Mouse (Mus musculus) neural tube, embryonic 12.5 days (tissue): ENCODE data around the gene Cdh26. TPM values are rescaled to one million over a fixed set of nuclear protein-coding genes. Genes with fewer than 3 reads are reported as not detected.

Experiments used
- ATAC-seq: fragments of 200-750 bp; cut with Nextera tagmentation; 2 replicates; pipeline ENCODE4 v1.8.0; 2017; ENCODE audit warnings: low read depth, mild to moderate bottlenecking, moderate TSS enrichment, moderate library complexity; ENCODE audit not compliant: low FRiP score
- H3K27ac ChIP-seq: fragments of 300-500 bp; sonication (generic); 2 replicates; pipeline ENCODE4 v1.5.1; 2016
- H3K27me3 ChIP-seq: fragments of 300-500 bp; sonication (generic); replicated peaks from 2 replicates; pipeline ENCODE4 v1.6.1; 2016; ENCODE audit warnings: mild to moderate bottlenecking
- H3K36me3 ChIP-seq: fragments of 300-500 bp; sonication (generic); 2 replicates; pipeline ENCODE4 v1.6.1; 2016; ENCODE audit warnings: mild to moderate bottlenecking
- H3K4me1 ChIP-seq: fragments of 300-500 bp; sonication (generic); 2 replicates; pipeline ENCODE4 v1.6.1; 2016
- H3K4me2 ChIP-seq: fragments of 300-500 bp; sonication (generic); replicated peaks from 2 replicates; pipeline ENCODE4 v1.6.1; 2016; ENCODE audit warnings: mild to moderate bottlenecking
- H3K4me3 ChIP-seq: fragments of 300-500 bp; sonication (generic); 2 replicates; pipeline ENCODE4 v1.5.1; 2016
- H3K9ac ChIP-seq: fragments of 300-500 bp; sonication (generic); 2 replicates; pipeline ENCODE4 v1.6.1; 2016; ENCODE audit warnings: mild to moderate bottlenecking
- H3K9me3 ChIP-seq: fragments of 300-500 bp; sonication (generic); 2 replicates; pipeline ENCODE4 v1.6.1; 2016; ENCODE audit warnings: mild to moderate bottlenecking
- WGBS: fragments of 180-500 bp; shearing (Covaris S2); methylation state at CpG from one replicate; pipeline ENCODE4 v1.1.7; 2016; 5-methylcytosine and 5-hydroxymethylcytosine counted together
- polyA plus RNA-seq: library from polyadenylated mRNA; unstranded; fragments of >200 nt; fragmentation: Nextera tagmentation; extraction: Ambion mirVana; gene quantifications from 2 replicates; pipeline ENCODE4 v1.2.1, GENCODE M21; 2016

The Cdh26 gene
- polyA plus RNA-seq, 1 experiment from 2014 or later: 0.25 TPM

DNA sequence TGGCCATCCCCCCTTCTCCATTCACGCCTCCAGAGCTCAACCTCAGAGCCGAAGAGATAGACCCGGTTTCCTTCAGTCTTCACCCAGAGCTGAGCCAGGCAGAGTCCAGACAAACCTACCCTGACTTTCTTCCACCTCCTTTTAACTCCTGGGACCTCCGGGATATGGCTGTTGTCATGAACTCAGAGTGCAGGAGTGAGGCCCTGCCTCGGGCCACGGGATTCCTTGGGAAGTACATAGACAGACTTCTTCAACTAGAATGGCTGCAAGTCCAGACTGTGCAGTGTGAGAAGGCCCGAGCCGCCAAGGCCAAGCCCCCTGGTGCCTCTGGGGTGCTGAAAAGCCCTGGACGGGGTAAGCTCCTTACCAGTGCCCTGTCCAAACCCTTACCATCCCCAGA is 9.8 kb upstream of the Cdh26 start:
- Histone ChIP-seq H3K4me1 (peaks cover 12% of the 10 kb centered on the region), H3K27me3 (no peaks in the 10 kb centered on the region), H3K27ac (no peak overlapping the region), H3K36me3 (no peaks in the 10 kb centered on the region), H3K4me3 (no peak overlapping the region), H3K9ac (no peak overlapping the region), H3K4me2 (no peak overlapping the region), H3K9me3 (no peaks in the 10 kb centered on the region)
- 85% methylated on average over 9 of the region's 9 CpGs for WGBS
- ATAC-seq: no peak

DNA sequence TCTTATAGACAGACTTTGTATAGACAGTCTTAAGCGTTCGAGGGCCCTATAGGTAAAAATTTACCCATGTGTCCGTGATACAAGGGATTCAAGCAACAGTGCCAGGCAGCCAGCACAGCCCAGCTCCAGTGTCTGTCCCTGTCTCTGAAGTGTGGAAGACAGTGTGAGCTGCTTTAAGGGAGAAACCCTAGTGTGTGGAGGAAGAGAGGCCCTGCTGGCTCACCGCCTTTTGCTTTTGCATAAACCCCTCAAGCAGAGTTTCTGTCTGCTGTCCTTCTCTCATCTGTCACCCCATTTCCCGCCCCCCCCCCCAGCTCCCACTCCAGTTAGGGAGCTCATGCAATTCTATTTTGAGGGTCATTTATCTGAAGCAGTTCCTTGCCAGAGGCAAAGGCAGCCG is 8.7 kb upstream of the Cdh26 start:
- H3K9me3 ChIP-seq: no peaks in the 10 kb centered on the region
- H3K4me1 ChIP-seq: peaks cover 10% of the 10 kb centered on the region
- no peak overlapping the region for H3K4me3 ChIP-seq
- ATAC-seq: no peak
- no peaks in the 10 kb centered on the region for H3K27me3 ChIP-seq
- H3K4me2 ChIP-seq: no peak overlapping the region
- no peaks in the 10 kb centered on the region for H3K36me3 ChIP-seq
- WGBS: 52% methylated on average over 6 of the region's 6 CpGs
- H3K9ac ChIP-seq: no peak overlapping the region
- no peak overlapping the region for H3K27ac ChIP-seq

DNA sequence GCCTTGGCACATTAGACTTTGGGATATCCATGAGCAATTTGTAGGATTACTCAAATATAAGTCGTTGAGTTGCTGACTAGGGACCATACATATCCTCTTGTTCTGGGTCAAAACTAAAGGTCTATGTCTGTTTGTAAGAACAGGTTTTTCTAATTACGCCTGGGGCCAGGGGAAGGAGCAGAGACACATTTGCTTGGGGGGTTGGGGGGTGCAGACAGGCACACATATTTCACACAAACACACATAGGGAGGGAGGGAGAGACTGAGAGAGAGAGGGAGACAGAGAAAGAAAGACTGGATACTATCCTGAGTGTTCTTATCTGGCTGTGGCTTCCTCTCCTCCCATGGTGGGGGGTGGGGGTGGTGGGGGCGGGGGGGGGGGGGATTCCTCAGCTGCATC is 8.1 kb upstream of the Cdh26 start:
- no peaks in the 10 kb centered on the region for H3K36me3 ChIP-seq
- no peaks in the 10 kb centered on the region for H3K27me3 ChIP-seq
- peaks cover 10% of the 10 kb centered on the region for H3K4me1 ChIP-seq
- H3K9ac ChIP-seq: no peak overlapping the region
- no peak overlapping the region for H3K4me3 ChIP-seq
- WGBS: 44% methylated on average over 3 of the region's 3 CpGs
- no peak overlapping the region for H3K4me2 ChIP-seq
- no peak for ATAC-seq
- H3K27ac ChIP-seq: no peak overlapping the region
- H3K9me3 ChIP-seq: no peaks in the 10 kb centered on the region

DNA sequence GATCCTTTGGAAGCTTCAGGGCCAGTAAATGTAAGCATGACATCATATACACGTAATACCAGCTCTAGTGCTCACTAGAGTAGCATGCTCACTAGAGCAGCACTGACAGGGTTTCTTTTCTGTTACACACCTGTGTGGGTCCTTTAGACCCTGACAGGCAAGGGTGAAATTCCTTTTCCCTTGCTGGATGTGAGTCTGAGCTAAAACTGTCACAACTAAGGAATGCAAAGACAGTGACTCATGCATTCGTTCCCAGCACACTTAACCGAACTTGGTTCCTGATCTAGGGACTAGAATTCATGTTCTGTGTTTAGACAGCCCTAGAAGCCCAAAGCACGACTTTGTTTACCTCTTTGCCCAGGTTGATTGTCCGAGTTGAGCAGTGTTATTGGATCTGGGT is 7.1 kb upstream of the Cdh26 start:
- no peak overlapping the region for H3K27ac ChIP-seq
- H3K36me3 ChIP-seq: no peaks in the 10 kb centered on the region
- peaks cover 10% of the 10 kb centered on the region for H3K4me1 ChIP-seq
- no peak for ATAC-seq
- H3K27me3 ChIP-seq: no peaks in the 10 kb centered on the region
- H3K9me3 ChIP-seq: no peaks in the 10 kb centered on the region
- no peak overlapping the region for H3K4me3 ChIP-seq
- no peak overlapping the region for H3K4me2 ChIP-seq
- H3K9ac ChIP-seq: no peak overlapping the region
- WGBS: 79% methylated on average over 5 of the region's 5 CpGs

DNA sequence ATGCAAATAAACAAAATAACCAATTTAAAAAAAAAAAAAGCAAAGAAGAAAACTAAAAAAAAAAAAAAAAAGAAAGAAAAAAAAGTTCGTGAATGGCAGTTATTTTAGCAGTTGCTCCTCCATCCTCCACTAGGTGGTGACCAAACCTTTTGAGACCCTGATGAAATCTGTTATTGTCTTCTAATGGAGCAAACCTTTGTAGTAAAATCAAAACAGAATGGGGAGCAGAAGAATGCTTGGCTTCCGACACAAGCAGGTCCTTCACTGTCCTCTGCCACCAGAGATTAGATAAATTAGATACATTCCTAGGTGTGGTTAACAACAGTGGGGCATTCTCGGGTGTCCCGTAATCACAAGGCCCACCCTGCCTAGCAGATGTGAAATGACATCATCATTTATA is 4.1 kb upstream of the Cdh26 start:
- H3K9ac ChIP-seq: no peak overlapping the region
- no peak overlapping the region for H3K4me3 ChIP-seq
- H3K36me3 ChIP-seq: no peaks in the 10 kb centered on the region
- no peaks in the 10 kb centered on the region for H3K27me3 ChIP-seq
- ATAC-seq: no peak; the same call in 1 of the 2 replicates
- H3K27ac ChIP-seq: no peak overlapping the region
- 52% methylated on average over 4 of the region's 4 CpGs for WGBS
- H3K4me1 ChIP-seq: peaks cover 6% of the 10 kb centered on the region
- H3K4me2 ChIP-seq: no peak overlapping the region
- H3K9me3 ChIP-seq: no peaks in the 10 kb centered on the region

DNA sequence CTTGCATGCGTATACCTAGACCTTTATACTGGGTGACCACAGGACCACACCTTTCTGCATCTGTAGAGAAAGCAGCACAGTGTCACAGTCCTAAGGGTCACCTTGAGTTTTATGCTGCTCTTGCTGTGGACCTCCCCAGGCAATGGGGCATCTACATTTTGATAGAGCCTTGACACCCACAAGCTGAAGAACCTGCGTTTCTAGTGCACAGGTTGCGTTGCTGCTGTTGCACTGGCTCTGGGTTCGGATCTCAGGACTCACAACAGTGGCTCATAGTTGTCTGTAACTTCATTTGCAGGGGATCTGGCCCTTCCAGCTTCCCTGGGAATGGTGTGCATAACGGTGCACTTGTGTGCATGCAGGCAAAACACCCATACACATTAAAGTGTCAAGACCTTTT is 3.1 kb upstream of the Cdh26 start:
- Histone ChIP-seq H3K4me1 (peaks cover 5% of the 10 kb centered on the region), H3K9ac (no peak overlapping the region), H3K27ac (no peak overlapping the region), H3K9me3 (no peaks in the 10 kb centered on the region), H3K4me3 (no peak overlapping the region), H3K4me2 (no peak overlapping the region), H3K27me3 (no peaks in the 10 kb centered on the region), H3K36me3 (no peaks in the 10 kb centered on the region)
- 84% methylated on average over 5 of the region's 5 CpGs for WGBS
- ATAC-seq: no peak

DNA sequence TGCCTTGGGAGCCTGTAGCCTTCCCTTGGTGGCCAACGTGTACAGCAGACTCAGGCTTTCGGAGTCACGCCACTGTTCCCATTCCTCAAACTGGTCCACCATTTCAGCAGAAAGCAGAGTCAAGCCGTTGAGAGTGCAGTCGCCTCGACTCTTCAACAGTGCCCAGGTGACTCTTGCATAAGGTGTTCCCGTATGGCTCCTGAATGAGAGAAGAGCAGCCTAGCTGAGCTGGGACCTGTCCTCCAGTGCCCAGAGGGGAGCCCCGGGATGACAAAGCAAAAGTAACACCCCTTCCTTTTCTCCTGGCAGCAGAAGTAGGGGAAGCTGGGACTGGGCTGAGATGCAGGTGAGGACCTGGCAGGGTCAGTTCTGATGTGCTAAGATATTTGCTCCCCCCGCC is 2.1 kb upstream of the Cdh26 start:
- Histone ChIP-seq H3K27ac (no peak overlapping the region), H3K9me3 (no peaks in the 10 kb centered on the region), H3K4me2 (no peak overlapping the region), H3K4me3 (no peak overlapping the region), H3K27me3 (no peaks in the 10 kb centered on the region), H3K9ac (no peak overlapping the region), H3K36me3 (no peaks in the 10 kb centered on the region), H3K4me1 (no peaks in the 10 kb centered on the region)
- WGBS: 78% methylated on average over 9 of the region's 9 CpGs
- no peak for ATAC-seq

DNA sequence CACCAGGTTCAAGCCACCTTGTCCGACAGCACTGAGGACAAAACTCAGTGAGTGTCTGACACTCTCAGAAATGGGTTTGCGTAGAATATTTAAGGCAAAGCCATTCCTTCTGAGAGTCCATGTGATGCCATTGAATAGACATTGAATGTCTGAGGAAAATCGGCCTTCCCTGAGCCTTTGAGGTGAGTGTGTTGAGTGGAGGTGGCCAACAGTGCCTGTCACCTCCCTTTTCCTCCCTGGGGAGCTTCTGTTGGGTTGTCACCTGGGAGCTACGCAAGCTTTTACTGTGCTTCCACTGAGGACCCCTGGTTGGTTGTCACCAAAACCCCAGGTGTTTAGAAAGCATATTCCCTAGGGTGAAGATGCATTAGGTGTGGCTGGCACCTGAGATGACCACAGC is 1.7 kb upstream of the Cdh26 start:
- no peak overlapping the region for H3K4me3 ChIP-seq
- H3K9me3 ChIP-seq: no peaks in the 10 kb centered on the region
- no peaks in the 10 kb centered on the region for H3K4me1 ChIP-seq
- H3K27ac ChIP-seq: no peak overlapping the region
- H3K36me3 ChIP-seq: no peaks in the 10 kb centered on the region
- H3K4me2 ChIP-seq: no peak overlapping the region
- no peak overlapping the region for H3K9ac ChIP-seq
- no peaks in the 10 kb centered on the region for H3K27me3 ChIP-seq
- no peak for ATAC-seq
- WGBS: 91% methylated on average over 4 of the region's 4 CpGs

DNA sequence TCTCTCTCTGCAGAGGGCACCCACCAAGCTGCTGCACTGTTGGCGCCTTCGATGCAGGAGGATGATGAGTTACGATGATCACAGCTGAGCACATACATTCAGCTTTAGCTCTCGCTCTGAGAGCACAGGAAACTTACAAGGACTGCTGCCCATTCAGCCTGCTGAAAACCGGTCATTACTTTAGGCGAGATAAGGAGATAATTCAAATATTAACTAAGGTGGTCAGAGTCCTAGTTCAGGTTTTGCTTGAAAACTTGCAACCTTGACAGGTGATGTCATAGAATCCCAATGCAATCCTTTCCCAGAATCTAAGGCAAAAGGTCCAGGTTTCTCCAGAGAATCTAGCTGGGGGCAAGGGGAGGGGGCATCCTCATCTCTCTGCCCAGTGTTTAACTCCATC is 905 bp upstream of the Cdh26 start:
- no peak overlapping the region for H3K4me3 ChIP-seq
- H3K36me3 ChIP-seq: no peaks in the 10 kb centered on the region
- ATAC-seq: no peak
- H3K27ac ChIP-seq: no peak overlapping the region
- 80% methylated on average over 6 of the region's 6 CpGs for WGBS
- no peak overlapping the region for H3K4me2 ChIP-seq
- no peaks in the 10 kb centered on the region for H3K9me3 ChIP-seq
- no peaks in the 10 kb centered on the region for H3K4me1 ChIP-seq
- no peaks in the 10 kb centered on the region for H3K27me3 ChIP-seq
- no peak overlapping the region for H3K9ac ChIP-seq

DNA sequence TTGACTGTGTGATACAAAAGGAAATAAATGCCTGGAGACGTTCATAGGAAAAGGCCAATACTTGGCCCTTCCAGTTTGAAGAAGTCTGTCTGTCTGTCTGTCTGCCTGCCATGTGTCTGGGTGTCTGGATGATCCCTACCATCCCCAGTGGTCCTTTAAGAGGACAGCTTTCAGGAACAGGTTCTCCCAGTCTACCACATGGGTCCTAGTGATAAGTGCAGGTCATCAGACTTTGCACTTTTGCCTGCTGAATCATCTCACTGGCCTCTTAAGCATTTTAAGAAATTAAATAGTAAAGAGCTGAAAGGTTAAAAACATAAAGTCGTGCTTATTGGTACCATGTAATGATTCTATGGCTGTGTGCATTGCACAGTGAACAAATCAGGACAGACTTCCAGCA is 3.2 kb downstream of the Cdh26 start:
- no peak for ATAC-seq
- H3K4me2 ChIP-seq: no peak overlapping the region
- H3K9ac ChIP-seq: no peak overlapping the region
- 78% methylated on average over 2 of the region's 2 CpGs for WGBS
- no peaks in the 10 kb centered on the region for H3K9me3 ChIP-seq
- no peaks in the 10 kb centered on the region for H3K27me3 ChIP-seq
- H3K36me3 ChIP-seq: no peaks in the 10 kb centered on the region
- H3K4me1 ChIP-seq: no peaks in the 10 kb centered on the region
- no peak overlapping the region for H3K4me3 ChIP-seq
- no peak overlapping the region for H3K27ac ChIP-seq

DNA sequence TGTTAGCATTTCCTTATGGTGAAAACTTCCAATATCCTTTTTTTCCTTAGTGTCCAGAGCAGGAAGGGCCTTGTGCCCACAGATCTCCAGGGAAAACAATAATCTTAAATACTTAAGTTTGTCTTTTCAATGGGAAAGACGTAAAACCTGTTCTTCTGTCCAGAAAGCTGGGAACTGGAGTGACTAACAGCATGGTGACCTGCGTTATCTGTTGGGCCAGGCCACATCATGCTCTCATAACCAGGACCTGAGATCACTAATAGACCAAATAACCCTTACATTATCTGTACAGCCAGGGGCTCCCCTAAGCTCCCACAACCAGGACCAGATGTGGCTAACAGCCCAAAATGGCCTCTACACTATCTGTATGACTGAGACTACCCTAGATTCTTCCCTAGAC is 3.6 kb downstream of the Cdh26 start:
- Histone ChIP-seq H3K4me3 (no peak overlapping the region), H3K4me1 (no peaks in the 10 kb centered on the region), H3K27ac (no peak overlapping the region), H3K36me3 (no peaks in the 10 kb centered on the region), H3K4me2 (no peak overlapping the region), H3K9ac (no peak overlapping the region), H3K9me3 (no peaks in the 10 kb centered on the region), H3K27me3 (no peaks in the 10 kb centered on the region)
- 93% methylated on average over 2 of the region's 2 CpGs for WGBS
- no peak for ATAC-seq

DNA sequence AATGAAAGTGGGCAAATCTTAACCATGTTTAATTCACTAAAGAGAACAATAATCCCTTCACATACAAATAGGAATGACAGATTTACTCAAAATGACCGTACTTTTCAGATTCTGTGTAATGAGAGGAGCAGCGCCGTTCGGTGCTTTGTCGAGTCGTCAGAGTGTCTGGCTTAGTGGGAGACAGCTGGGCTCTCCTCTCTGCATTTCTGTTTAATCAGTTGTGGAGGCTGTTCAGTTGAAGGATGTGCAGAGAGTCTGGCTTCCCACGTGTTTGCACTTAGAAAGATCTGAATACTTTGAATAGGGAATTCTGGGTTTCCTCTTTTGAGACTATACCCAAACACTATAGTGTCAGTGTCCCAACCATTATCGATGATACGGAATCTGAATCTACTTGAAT is 7.0 kb downstream of the Cdh26 start:
- 73% methylated on average over 9 of the region's 9 CpGs for WGBS

DNA sequence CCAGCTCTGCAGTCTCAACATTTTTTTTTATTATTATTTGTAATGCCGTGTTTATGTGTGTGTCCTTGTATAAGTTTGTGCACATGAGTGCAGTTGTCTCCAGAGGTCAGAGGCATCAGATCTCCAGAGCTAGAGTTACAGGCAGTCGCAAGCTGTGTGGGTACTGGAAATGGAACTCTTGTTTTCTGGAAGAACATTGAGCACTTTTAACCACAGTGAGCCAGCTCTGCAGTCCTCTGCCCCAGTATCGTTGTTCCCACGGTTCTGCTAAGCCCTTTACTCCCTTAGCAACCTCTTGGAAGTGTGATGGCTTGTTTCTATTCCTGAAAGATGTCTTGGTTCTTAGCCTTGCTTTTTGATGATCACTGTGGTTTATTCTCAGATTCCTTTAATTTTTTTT is 19.1 kb downstream of the Cdh26 start:
- Histone ChIP-seq H3K9me3 (no peaks in the 10 kb centered on the region), H3K4me1 (no peaks in the 10 kb centered on the region), H3K4me2 (no peak overlapping the region), H3K9ac (no peak overlapping the region), H3K27me3 (no peaks in the 10 kb centered on the region), H3K4me3 (no peak overlapping the region), H3K27ac (no peak overlapping the region), H3K36me3 (no peaks in the 10 kb centered on the region)
- no peak for ATAC-seq
- 90% methylated on average over 4 of the region's 4 CpGs for WGBS

More for the DNA sequence above, 7.0 kb downstream of the Cdh26 start:
- Histone ChIP-seq H3K9ac (no peak overlapping the region), H3K4me3 (no peak overlapping the region), H3K36me3 (no peaks in the 10 kb centered on the region), H3K4me2 (no peak overlapping the region), H3K27me3 (no peaks in the 10 kb centered on the region), H3K27ac (no peak overlapping the region), H3K4me1 (no peaks in the 10 kb centered on the region), H3K9me3 (no peaks in the 10 kb centered on the region)
- no peak for ATAC-seq

DNA sequence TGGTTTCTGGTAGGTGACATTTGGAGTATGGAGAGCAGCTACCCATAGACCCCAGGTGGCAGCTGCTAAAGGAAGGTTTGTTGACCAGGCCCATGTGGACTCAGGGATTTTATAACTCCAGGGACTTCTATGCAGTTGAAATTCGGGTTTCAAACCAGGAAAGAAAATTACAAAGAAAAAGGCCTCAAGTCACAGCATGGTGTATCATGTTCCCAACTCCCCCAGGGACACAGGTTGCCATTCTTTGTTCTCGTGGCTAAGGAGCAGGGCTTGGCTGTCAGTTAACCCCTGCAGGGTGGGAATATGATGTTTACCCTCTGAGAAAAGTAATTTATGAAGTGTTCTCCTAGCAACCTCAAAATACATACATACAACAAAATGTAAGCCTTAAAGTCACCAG is 19.9 kb downstream of the Cdh26 start:
- H3K9me3 ChIP-seq: no peaks in the 10 kb centered on the region
- H3K4me3 ChIP-seq: no peak overlapping the region
- H3K4me2 ChIP-seq: no peak overlapping the region
- no peak overlapping the region for H3K9ac ChIP-seq
- no peaks in the 10 kb centered on the region for H3K36me3 ChIP-seq
- H3K4me1 ChIP-seq: peaks cover 8% of the 10 kb centered on the region
- 18% methylated on average over 2 of the region's 2 CpGs for WGBS
- H3K27me3 ChIP-seq: no peaks in the 10 kb centered on the region
- H3K27ac ChIP-seq: no peak overlapping the region
- no peak for ATAC-seq
